Mouse (Mus musculus) kidney, adult 2 months (tissue): Measurements from ENCODE around the gene Ppfibp1. TPM values are rescaled to one million over a fixed set of nuclear protein-coding genes. Genes with fewer than 3 reads are reported as not detected.

Source experiments
- DNase-seq: peaks from one replicate; pipeline ENCODE4 v3.0.0; 2021
- H3K27ac ChIP-seq: fragments of 200-500 bp; 2 replicates; pipeline ENCODE4 v1.5.1; 2012; ENCODE audit warnings: low read depth, low read length, control low read depth, inconsistent platforms; ENCODE audit not compliant: insufficient read depth
- H3K27me3 ChIP-seq: fragments of 200-500 bp; replicated peaks from 2 replicates; pipeline ENCODE4 v1.6.1; 2012; ENCODE audit warnings: mild to moderate bottlenecking, moderate library complexity, low read length, inconsistent platforms; ENCODE audit not compliant: control insufficient read depth, insufficient read depth
- H3K36me3 ChIP-seq: fragments of 200-500 bp; 2 replicates; pipeline ENCODE4 v1.6.1; 2012; ENCODE audit warnings: mild to moderate bottlenecking, moderate library complexity, low read length, inconsistent platforms; ENCODE audit not compliant: control insufficient read depth, insufficient read depth
- H3K4me1 ChIP-seq: fragments of 200-500 bp; 2 replicates; pipeline ENCODE4 v1.6.1; 2011; ENCODE audit warnings: low read length; ENCODE audit not compliant: control insufficient read depth, insufficient read depth
- H3K4me3 ChIP-seq: fragments of 200-500 bp; 2 replicates; pipeline ENCODE4 v1.5.1; 2011; ENCODE audit warnings: mild to moderate bottlenecking, low read depth, low read length, control low read depth; ENCODE audit not compliant: insufficient read depth
- CTCF ChIP-seq: fragments of 200-500 bp; conservative IDR thresholded peaks from 2 replicates; pipeline ENCODE4 v1.5.1; 2011; ENCODE audit warnings: low read depth, mild to moderate bottlenecking, control low read depth, low read length, moderate library complexity, mixed read lengths; ENCODE audit not compliant: insufficient read depth, insufficient read length
- POLR2A ChIP-seq: fragments of 200-500 bp; IDR thresholded peaks from one replicate; pipeline ENCODE4 v1.6.1; 2011; ENCODE audit warnings: low read depth, low read length, control low read depth
- WGBS: fragments of 180-500 bp; shearing (Covaris S2); methylation state at CpG from one replicate; pipeline ENCODE4 v1.1.7; 2018; 5-methylcytosine and 5-hydroxymethylcytosine counted together
- polyA plus RNA-seq: library from polyadenylated mRNA; depleted of rRNA; stranded (reverse); fragments of >200 nt; gene quantifications from 2 replicates; pipeline ENCODE4 v1.2.3, GENCODE M21; 2012

Gene Ppfibp1
- polyA plus RNA-seq, 1 experiment = 23.4 TPM

DNA sequence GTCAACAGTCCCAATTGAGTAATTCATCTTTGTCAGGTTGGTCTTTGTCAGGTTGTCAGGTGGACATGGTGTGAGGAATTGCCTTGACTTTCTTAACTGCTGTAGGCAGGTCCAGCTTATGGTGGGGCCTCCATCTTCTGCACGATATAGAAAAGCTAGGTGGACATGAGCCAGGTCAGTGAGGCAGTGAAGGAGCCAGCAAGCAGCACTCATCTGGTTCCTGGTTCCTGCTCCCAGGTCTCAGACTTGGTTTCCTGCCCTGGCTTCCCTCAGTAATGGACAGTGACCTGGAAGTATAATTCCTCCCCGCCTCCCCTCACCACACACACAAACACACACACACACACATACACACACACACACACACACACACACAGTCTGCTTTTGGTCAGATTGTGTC is 107.1 kb downstream of the Ppfibp1 start:
- no peaks in the 10 kb centered on the region for H3K4me1 ChIP-seq
- no peaks in the 10 kb centered on the region for H3K27me3 ChIP-seq
- H3K27ac ChIP-seq = no peak overlapping the region
- H3K36me3 ChIP-seq = peaks cover 6% of the 10 kb centered on the region
- DNase-seq = no peak
- 83% methylated on average over 2 of the region's 2 CpGs for WGBS
- no peak overlapping the region for H3K4me3 ChIP-seq
- no peak for TF ChIP-seq CTCF
- TF ChIP-seq POLR2A = no peak

DNA sequence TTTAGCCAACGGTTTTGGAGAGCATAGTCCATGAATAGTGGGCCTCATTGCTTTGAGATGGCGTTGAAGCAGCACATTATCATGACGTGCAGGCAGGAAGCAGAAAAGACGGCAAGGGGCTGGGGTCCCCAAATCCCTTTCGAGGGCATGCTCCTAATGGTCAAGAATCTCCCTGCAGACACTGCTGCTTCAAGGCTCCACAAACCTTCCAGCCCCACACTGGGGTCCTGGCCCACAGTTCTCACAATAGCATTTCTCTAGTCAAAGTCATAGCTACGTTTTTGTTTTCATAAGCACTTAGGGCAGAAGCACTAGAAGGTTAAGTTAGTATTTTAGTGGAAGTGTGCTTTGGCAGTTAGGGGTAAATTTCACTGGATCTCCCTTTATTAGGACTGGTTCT is 107.6 kb downstream of the Ppfibp1 start:
- H3K27ac ChIP-seq = no peak overlapping the region
- no peak overlapping the region for H3K4me3 ChIP-seq
- WGBS = 94% methylated on average over 6 of the region's 6 CpGs
- H3K4me1 ChIP-seq = no peaks in the 10 kb centered on the region
- H3K27me3 ChIP-seq = no peaks in the 10 kb centered on the region
- TF ChIP-seq CTCF (no peak), POLR2A (no peak)
- no peak for DNase-seq
- H3K36me3 ChIP-seq = peaks cover 6% of the 10 kb centered on the region

DNA sequence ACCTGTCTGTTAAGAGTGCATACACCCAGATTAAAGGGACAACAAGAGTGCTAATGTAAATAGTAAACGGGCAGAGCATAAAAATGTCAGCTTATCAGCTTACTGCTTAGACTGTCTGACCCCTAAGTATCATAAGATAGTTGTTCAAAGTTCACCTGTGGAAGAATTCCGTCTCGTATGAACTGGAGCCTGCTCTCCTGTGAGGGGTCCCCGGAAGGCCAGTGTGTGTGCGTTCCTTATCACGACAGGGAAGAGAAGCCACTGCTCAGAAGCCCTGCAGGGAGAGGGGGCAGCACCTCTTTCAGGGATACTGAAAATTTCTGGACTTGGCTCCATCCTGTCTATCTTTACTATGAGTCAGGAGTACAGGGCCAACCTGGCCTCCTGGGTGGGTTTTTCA is 108.7 kb downstream of the Ppfibp1 start:
- no peak overlapping the region for H3K4me3 ChIP-seq
- H3K27ac ChIP-seq = no peak overlapping the region
- peaks cover 7% of the 10 kb centered on the region for H3K36me3 ChIP-seq
- 72% methylated on average over 6 of the region's 6 CpGs for WGBS
- no peaks in the 10 kb centered on the region for H3K27me3 ChIP-seq
- DNase-seq = no peak
- TF ChIP-seq POLR2A (no peak), CTCF (no peak)
- H3K4me1 ChIP-seq = no peaks in the 10 kb centered on the region

DNA sequence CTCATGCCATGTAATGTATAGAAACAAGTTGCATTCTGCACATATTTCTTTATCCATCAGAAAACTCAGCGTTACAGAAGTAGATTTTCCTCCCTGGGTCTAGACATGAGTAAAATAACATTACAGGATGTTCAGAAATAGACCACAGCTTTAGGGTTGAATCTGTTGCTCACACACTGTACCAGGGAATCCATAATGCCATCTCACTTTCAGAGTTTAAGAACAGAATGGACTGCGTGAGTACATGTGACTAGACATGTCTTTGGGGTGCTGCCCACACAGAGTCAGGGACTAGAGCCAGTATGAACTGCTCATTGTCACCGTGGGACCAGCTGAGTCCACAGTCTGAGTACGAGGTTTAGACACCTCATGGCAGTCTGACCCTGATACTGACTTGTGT is 110.4 kb downstream of the Ppfibp1 start:
- no peak for DNase-seq
- H3K36me3 ChIP-seq = peaks cover 9% of the 10 kb centered on the region
- H3K4me1 ChIP-seq = no peaks in the 10 kb centered on the region
- no peak overlapping the region for H3K4me3 ChIP-seq
- no peak overlapping the region for H3K27ac ChIP-seq
- TF ChIP-seq CTCF = no peak
- no peak for TF ChIP-seq POLR2A
- WGBS = 86% methylated on average over 4 of the region's 4 CpGs
- H3K27me3 ChIP-seq = no peaks in the 10 kb centered on the region

DNA sequence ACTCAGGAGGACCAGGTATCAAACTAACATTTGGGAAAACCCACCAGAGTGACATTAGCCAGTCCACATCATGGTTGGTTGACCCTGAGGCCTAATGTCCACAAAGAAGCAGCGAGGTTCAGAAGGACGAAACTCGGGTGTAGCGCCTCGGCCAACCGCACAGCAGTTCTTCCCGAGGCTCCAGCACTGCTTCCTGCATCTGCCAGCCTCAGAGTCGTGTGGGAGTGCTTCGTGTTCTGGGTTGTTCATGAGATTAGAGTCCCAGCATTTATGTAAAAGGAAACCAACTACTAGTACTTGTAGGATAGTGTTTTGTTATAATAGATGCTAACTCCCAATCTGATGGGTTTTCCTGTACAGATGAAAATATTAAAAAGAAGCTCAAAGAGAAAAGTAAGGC is 111.0 kb downstream of the Ppfibp1 start:
- Histone ChIP-seq H3K27ac (no peak overlapping the region), H3K27me3 (no peaks in the 10 kb centered on the region), H3K36me3 (peaks cover 9% of the 10 kb centered on the region), H3K4me1 (no peaks in the 10 kb centered on the region), H3K4me3 (no peak overlapping the region)
- DNase-seq = no peak
- 59% methylated on average over 9 of the region's 9 CpGs for WGBS
- TF ChIP-seq POLR2A = no peak

- no peaks in the 10 kb centered on the region for H3K4me1 ChIP-seq
- no peak overlapping the region for H3K4me3 ChIP-seq
- 78% methylated on average over 2 of the region's 2 CpGs for WGBS
- no peak overlapping the region for H3K27ac ChIP-seq
- DNase-seq = no peak
- H3K27me3 ChIP-seq = no peaks in the 10 kb centered on the region
- TF ChIP-seq POLR2A (no peak), CTCF (no peak)
- H3K36me3 ChIP-seq = peaks cover 9% of the 10 kb centered on the region
These were observed 111.5 kb downstream of the Ppfibp1 start for GRCm38 (mm10) chr6:146999755-147000154.

DNA sequence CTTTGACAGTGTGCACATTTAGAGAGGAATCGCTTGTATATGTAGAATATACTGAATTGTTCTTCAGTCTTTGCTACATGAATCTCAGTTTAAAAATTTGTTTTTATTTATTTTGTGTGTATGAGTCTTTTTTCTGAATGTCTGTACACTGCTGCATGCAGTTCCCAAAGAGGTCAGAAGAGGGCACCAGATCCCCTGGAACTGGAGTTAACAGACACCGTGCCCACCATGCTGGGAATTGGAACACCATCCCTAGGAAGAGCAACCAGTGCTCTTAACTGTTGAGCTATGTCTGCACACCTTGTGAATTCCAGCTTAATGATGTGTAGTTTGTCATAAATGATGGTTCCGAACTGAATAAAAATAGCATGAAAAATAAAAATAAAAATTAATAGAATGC is 119.9 kb downstream of the Ppfibp1 start:
- DNase-seq = peak; percentile 37
- Histone ChIP-seq H3K36me3 (peaks cover 6% of the 10 kb centered on the region), H3K4me1 (no peaks in the 10 kb centered on the region), H3K4me3 (no peak overlapping the region), H3K27me3 (no peaks in the 10 kb centered on the region), H3K27ac (no peak overlapping the region)
- no peak for TF ChIP-seq POLR2A
- TF ChIP-seq CTCF = peak; percentile 68
- 67% methylated on average over 3 of the region's 3 CpGs for WGBS

DNA sequence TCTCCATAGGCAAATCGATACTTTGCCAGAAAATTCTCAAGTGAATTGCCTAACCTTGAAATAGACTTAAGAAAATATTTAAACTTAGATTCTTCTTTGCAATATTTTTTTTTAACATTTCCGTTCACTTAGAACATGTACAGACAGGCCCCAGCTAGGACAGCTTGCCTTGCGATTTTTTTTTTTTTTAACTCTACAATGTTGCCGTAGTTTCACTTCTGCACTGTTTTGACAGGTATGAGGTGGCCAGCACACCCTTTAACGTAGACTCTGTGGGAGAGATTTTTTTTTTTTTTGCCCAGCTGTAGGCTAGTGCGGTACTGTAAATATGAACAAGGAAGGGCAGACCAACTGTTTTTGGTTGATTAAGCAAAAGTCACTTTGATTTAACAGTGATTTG is 122.1 kb downstream of the Ppfibp1 start:
- TF ChIP-seq POLR2A = no peak
- TF ChIP-seq CTCF = no peak
- H3K27me3 ChIP-seq = no peaks in the 10 kb centered on the region
- H3K36me3 ChIP-seq = peaks cover 8% of the 10 kb centered on the region
- whole genome bisulfite sequencing = 84% methylated on average over 6 of the region's 6 CpGs
- no peak for DNase-seq
- H3K27ac ChIP-seq = no peak overlapping the region
- no peak overlapping the region for H3K4me3 ChIP-seq
- H3K4me1 ChIP-seq = no peaks in the 10 kb centered on the region
